Mouse (Mus musculus): ENCODE data around the gene Cldn15. TPM values are rescaled to one million over a fixed set of nuclear protein-coding genes. Genes with fewer than 3 reads are reported as not detected.
A peak's percentile ranks its signal among the peaks of the same experiment; 100 is the strongest.

Gene Cldn15
- polyA plus RNA-seq, 1 experiment: 2.6 TPM

DNA sequence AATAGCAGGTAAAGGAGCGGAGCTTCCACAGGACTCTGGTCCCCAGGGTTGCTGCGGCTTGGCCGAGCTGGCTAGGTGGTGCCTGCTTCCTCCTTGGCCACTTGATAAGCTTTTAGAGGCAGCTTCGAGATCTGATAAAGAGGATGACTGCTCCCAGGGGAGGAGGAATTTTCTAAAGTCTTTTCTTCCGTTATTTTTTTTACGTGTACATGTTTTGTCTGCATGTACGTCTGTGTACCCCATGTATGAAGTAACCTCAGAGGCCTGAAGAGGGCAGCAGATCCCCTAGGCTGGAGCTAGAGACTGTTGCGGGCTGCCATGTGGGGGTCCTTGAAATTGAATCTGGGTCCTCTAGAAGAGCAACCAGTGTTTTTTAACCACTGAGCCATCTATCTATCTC lies 14.6 kb downstream of the Cldn15 start:
- TF ChIP-seq CTCF (IDR thresholded peaks at IDR 0.05; ENCODE audit: extremely low read depth, insufficient read depth, insufficient read length, insufficient replicate concordance) (no peak), POLR2A (IDR thresholded peaks at IDR 0.05; ENCODE audit: low read depth, low read length) (no peak)
- no peak for DNase-seq (ENCODE audit: low read depth in 1 of 2, low spot score in 2 of 2)
- no peaks in the 10 kb centered on the region for H3K36me3 ChIP-seq (ENCODE audit: control insufficient read depth, insufficient read depth, low read length)
- no peaks in the 10 kb centered on the region for H3K27me3 ChIP-seq (ENCODE audit: control insufficient read depth, insufficient read depth, low read length)
- WGBS: 86% methylated on average over 8 of the region's 8 CpGs
- no peaks in the 10 kb centered on the region for H3K4me1 ChIP-seq (ENCODE audit: control insufficient read depth, insufficient read depth, insufficient read length)
- H3K27ac ChIP-seq (ENCODE audit: insufficient read depth, low read length): no peak overlapping the region
- H3K4me3 ChIP-seq (ENCODE audit: extremely low read depth, insufficient read depth, insufficient read length): no peak overlapping the region

DNA sequence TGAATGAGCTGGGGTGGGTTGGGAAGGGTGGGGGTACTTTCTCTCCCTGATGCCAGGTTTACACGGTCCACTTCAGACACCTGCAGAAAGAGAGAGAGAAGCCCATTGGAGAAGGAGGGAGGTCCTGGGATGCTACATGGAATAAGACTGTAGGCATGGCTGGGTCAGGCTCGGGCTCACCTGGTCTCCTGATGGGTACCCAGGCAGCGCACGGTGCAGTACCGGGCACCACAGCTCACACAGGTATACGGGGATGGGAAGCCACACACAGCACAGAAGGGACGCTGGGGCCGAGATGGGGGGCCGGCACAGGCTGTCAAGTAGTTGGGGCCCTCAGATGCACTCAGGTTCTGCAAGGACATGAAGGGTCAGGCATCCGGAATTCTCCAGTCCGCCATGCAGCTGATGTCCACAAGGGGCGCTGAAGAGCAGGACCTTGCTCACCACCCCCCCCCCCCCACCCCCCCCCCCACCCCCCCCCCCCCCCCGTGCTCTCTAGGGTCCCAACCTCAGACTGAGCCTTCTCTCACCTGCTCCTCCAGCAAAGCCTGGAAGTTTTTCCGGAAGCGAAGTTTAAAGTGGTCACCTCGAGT lies 16.0 kb downstream of the Cldn15 start:
- H3K36me3 ChIP-seq (ENCODE audit: control insufficient read depth, insufficient read depth, low read length): no peaks in the 10 kb centered on the region
- H3K27me3 ChIP-seq (ENCODE audit: control insufficient read depth, insufficient read depth, low read length): no peaks in the 10 kb centered on the region
- H3K4me1 ChIP-seq (ENCODE audit: control insufficient read depth, insufficient read depth, insufficient read length): no peaks in the 10 kb centered on the region; the same call in 1 of the 2 replicates
- 59% methylated on average over 16 of the region's 16 CpGs for WGBS
- peak; percentile 9 to 43 for DNase-seq (ENCODE audit: low read depth in 1 of 2, low spot score in 2 of 2)
- H3K27ac ChIP-seq (ENCODE audit: insufficient read depth, low read length): no peak overlapping the region
- TF ChIP-seq CTCF (IDR thresholded peaks at IDR 0.05; ENCODE audit: extremely low read depth, insufficient read depth, insufficient read length, insufficient replicate concordance) (peak; percentile 60), POLR2A (IDR thresholded peaks at IDR 0.05; ENCODE audit: low read depth, low read length) (no peak)
- H3K4me3 ChIP-seq (ENCODE audit: extremely low read depth, insufficient read depth, insufficient read length): no peak overlapping the region

DNA sequence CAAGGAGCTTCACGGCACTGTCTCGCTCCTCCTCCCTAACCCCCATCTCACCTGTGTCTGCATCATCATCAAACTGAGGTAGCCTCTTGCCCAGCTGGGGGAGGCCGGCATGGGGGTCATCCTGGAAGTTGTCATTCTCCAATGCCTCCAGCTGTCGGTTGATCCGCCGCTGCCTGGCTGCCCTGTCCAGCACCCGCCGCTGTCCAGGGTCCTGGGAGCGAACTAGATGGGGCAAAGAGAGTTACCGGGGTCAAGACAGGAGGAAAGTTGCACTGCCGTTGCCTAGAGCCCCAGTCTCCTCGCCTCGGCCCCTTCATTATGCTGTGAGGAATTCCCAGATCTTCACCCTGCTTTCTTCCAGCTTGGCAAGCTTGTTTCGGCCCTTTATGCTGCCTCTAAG lies 18.4 kb downstream of the Cldn15 start:
- H3K27ac ChIP-seq (ENCODE audit: insufficient read depth, low read length): no peak overlapping the region
- H3K4me1 ChIP-seq (ENCODE audit: control insufficient read depth, insufficient read depth, insufficient read length): peaks cover 2% of the 10 kb centered on the region; the same call in 1 of the 2 replicates
- WGBS: 90% methylated on average over 14 of the region's 14 CpGs
- no peak overlapping the region for H3K4me3 ChIP-seq (ENCODE audit: extremely low read depth, insufficient read depth, insufficient read length)
- H3K27me3 ChIP-seq (ENCODE audit: control insufficient read depth, insufficient read depth, low read length): no peaks in the 10 kb centered on the region
- no peak for TF ChIP-seq POLR2A (IDR thresholded peaks at IDR 0.05; ENCODE audit: low read depth, low read length)
- TF ChIP-seq CTCF (IDR thresholded peaks at IDR 0.05; ENCODE audit: extremely low read depth, insufficient read depth, insufficient read length, insufficient replicate concordance): no peak
- no peak for DNase-seq (ENCODE audit: low read depth in 1 of 2, low spot score in 2 of 2)
- no peaks in the 10 kb centered on the region for H3K36me3 ChIP-seq (ENCODE audit: control insufficient read depth, insufficient read depth, low read length)

DNA sequence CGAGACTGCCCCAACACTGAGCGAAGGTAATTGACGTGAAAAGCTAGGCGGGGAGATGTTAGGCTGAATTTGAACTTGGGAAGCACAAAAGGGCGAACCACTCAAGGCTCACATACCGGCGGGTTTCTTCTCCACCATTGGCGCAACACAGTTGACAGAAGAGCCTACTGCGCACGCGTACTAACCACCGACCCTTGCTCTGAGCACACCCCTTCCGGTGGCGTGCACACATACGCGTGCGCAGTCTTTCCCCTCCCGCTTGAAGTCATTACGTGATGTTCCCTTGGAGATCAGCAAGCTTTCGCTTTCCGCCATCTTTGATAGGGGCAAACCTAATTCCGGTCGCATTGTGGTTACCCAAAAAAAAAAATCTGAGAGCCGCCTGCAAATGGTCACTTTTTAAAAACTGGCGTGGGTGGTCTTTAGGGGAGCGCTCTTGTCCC lies 20.3 kb downstream of the Cldn15 start, which contains the start of gene Plod3:
Gene Plod3 (plus strand): TSS at position 325 of the 443 bp plus-strand sequence.
- TF ChIP-seq POLR2A (IDR thresholded peaks at IDR 0.05; ENCODE audit: low read depth, low read length) (peak; percentile 31; the same call in 1 of the 2 replicates), CTCF (IDR thresholded peaks at IDR 0.05; ENCODE audit: extremely low read depth, insufficient read depth, insufficient read length, insufficient replicate concordance) (no peak)
- Histone ChIP-seq H3K27ac (ENCODE audit: insufficient read depth, low read length) (peak within 1 kb of the TSS; percentile 58), H3K4me1 (ENCODE audit: control insufficient read depth, insufficient read depth, insufficient read length) (peaks cover 2% of the 10 kb centered on the region; the same call in 1 of the 2 replicates), H3K27me3 (ENCODE audit: control insufficient read depth, insufficient read depth, low read length) (no peaks in the 10 kb centered on the region), H3K36me3 (ENCODE audit: control insufficient read depth, insufficient read depth, low read length) (peaks cover 10% of the 10 kb centered on the region), H3K4me3 (ENCODE audit: extremely low read depth, insufficient read depth, insufficient read length) (peak within 1 kb of the TSS; percentile 76)
- peak; percentile 96 to 99 for DNase-seq (ENCODE audit: low read depth in 1 of 2, low spot score in 2 of 2)
- WGBS: under 1% methylated on average over 26 of the region's 26 CpGs

DNA sequence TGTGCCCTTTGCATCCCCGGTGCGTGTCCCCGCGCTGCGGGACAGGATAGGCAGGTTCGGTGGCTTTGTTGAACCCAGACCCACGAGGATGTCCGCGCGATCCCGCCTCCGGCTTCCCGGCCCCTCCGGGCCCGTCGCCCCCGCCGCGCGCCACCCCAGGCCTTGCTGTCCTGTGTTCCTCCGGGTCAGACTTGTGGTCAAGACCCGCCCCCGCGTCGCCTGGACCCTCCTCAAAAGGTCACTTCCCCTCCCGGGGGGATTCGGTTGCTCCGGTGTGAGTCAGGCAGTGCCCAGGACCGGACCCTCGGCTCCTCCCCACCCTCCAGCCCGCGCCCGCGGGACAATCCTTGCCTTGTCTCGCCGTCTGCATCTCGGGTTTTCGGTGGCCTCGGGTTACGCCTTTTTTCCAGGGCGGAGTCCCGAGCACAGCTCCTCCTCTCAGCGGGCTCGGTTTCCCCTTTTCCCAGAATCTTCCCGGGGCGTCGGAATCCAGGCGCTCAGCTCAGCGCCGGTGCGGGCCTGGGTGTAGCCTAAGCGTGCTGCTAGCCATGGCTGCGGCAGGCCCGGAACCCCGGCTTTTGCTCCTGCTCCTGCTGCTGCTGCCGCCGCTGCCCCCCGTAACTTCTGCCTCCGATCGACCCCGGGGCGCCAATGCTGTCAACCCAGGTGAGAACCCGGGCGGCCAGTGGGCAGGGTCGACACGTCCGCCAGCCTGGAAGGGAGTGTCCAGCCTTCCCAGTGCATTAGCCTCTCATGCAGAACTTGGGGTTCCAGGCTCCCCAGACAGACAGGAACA lies 20.9 kb downstream of the Cldn15 start:
- no peaks in the 10 kb centered on the region for H3K27me3 ChIP-seq (ENCODE audit: control insufficient read depth, insufficient read depth, low read length)
- WGBS: under 1% methylated on average over 67 of the region's 67 CpGs
- peak in 1 of 2 experiments; percentile 56 for DNase-seq (ENCODE audit: low read depth in 1 of 2, low spot score in 2 of 2)
- H3K4me3 ChIP-seq (ENCODE audit: extremely low read depth, insufficient read depth, insufficient read length): peak overlapping the region; percentile 76
- peaks cover 2% of the 10 kb centered on the region; the same call in 1 of the 2 replicates for H3K4me1 ChIP-seq (ENCODE audit: control insufficient read depth, insufficient read depth, insufficient read length)
- peaks cover 12% of the 10 kb centered on the region for H3K36me3 ChIP-seq (ENCODE audit: control insufficient read depth, insufficient read depth, low read length)
- no peak for TF ChIP-seq POLR2A (IDR thresholded peaks at IDR 0.05; ENCODE audit: low read depth, low read length)
- TF ChIP-seq CTCF (IDR thresholded peaks at IDR 0.05; ENCODE audit: extremely low read depth, insufficient read depth, insufficient read length, insufficient replicate concordance): no peak
- peak overlapping the region; percentile 58 for H3K27ac ChIP-seq (ENCODE audit: insufficient read depth, low read length)

DNA sequence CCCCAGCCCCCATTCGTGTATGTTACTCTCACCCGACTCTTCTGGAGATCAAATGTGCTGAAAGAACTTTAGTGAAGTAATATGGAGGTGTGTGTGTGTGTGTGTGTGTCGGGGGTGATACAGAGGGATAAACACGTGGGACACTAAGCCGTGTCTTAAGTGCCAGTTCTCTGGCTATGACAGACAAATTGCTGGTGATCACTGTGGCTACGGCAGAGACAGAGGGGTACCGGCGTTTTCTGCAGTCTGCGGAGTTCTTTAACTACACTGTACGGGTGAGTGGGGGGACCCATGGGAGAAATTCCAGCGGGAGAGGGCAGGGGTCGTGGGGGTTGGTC lies 21.5 kb downstream of the Cldn15 start, which contains the start of gene Znhit1:
Gene Znhit1 (minus strand): TSS at position 88 of the 338 bp plus-strand sequence.
- H3K27ac ChIP-seq (ENCODE audit: insufficient read depth, low read length): peak within 1 kb of the TSS; percentile 58
- TF ChIP-seq POLR2A (IDR thresholded peaks at IDR 0.05; ENCODE audit: low read depth, low read length): no peak
- no peak for TF ChIP-seq CTCF (IDR thresholded peaks at IDR 0.05; ENCODE audit: extremely low read depth, insufficient read depth, insufficient read length, insufficient replicate concordance)
- H3K4me1 ChIP-seq (ENCODE audit: control insufficient read depth, insufficient read depth, insufficient read length): peaks cover 2% of the 10 kb centered on the region; the same call in 1 of the 2 replicates
- peaks cover 12% of the 10 kb centered on the region for H3K36me3 ChIP-seq (ENCODE audit: control insufficient read depth, insufficient read depth, low read length)
- no peak for DNase-seq (ENCODE audit: low read depth in 1 of 2, low spot score in 2 of 2)
- H3K27me3 ChIP-seq (ENCODE audit: control insufficient read depth, insufficient read depth, low read length): no peaks in the 10 kb centered on the region
- H3K4me3 ChIP-seq (ENCODE audit: extremely low read depth, insufficient read depth, insufficient read length): peak within 1 kb of the TSS; percentile 76
- 5% methylated on average over 12 of the region's 12 CpGs for whole genome bisulfite sequencing

Data from spleen, adult 2 months (tissue).